13 mouse cellular contexts compared by ENCODE assay signal in genomic region chr8:109361575-109362361, GRCm38 (mm10).
DNase-seq lines count a peak whose midpoint lies in the region; ATAC-seq and TF ChIP-seq lines count a peak whose summit lies in the region.
"Had no signal": no experiment of that assay in that cellular context is flagged by ENCODE, and none has a peak within 500 bp of the region (broad histone marks: within the 10 kb centered on the region; RNA-seq: fewer than 3 reads in every experiment).

No protein-coding gene starts in this region.

- H3K27me3 ChIP-seq in forebrain, embryonic 12.5 days, result peaks cover 4% of the 10 kb centered on the region; the same call in 1 of the 2 replicates
- H3K27me3 ChIP-seq in forebrain, embryonic 15.5 days, result no peaks in the 10 kb centered on the region
- no peaks in the 10 kb centered on the region for H3K27me3 ChIP-seq in hindbrain, postnatal 0 days (ENCODE audit: insufficient read depth, low read length)
- no peaks in the 10 kb centered on the region for H3K27me3 ChIP-seq in midbrain, embryonic 15.5 days (replicated peaks)
- H3K27me3 ChIP-seq: liver, embryonic 13.5 days had no signal

- no peak overlapping the region for H3K4me3 ChIP-seq in forebrain, embryonic 12.5 days (replicated peaks)
- no peak overlapping the region for H3K4me3 ChIP-seq in forebrain, embryonic 15.5 days
- no peak overlapping the region for H3K4me3 ChIP-seq in hindbrain, postnatal 0 days (ENCODE audit: low read length)
- H3K4me3 ChIP-seq in midbrain, embryonic 15.5 days, result no peak overlapping the region
- H3K4me3 ChIP-seq: erythroblast, embryonic 14.5 days; liver, embryonic 13.5 days had no signal

- H3K27ac ChIP-seq in forebrain, embryonic 12.5 days, result peak overlapping the region; percentile 51
- H3K27ac ChIP-seq in forebrain, embryonic 15.5 days (replicated peaks), result peak overlapping the region; percentile 89
- H3K27ac ChIP-seq in hindbrain, postnatal 0 days, result peak overlapping the region; percentile 82; the same call in 1 of the 2 replicates
- peak overlapping the region; percentile 97 for H3K27ac ChIP-seq in midbrain, embryonic 15.5 days
- H3K27ac ChIP-seq: liver, embryonic 13.5 days had no signal

- ATAC-seq in forebrain, embryonic 12.5 days (ENCODE audit: low FRiP score), result no peak
- ATAC-seq in forebrain, embryonic 15.5 days (replicated peaks), result no peak
- no peak for ATAC-seq in hindbrain, postnatal 0 days
- ATAC-seq in midbrain, embryonic 15.5 days (replicated peaks), result no peak

- no peak overlapping the region for H3K9ac ChIP-seq in forebrain, embryonic 12.5 days
- no peak overlapping the region for H3K9ac ChIP-seq in forebrain, embryonic 15.5 days (replicated peaks)
- H3K9ac ChIP-seq in hindbrain, postnatal 0 days (replicated peaks; ENCODE audit: low read length), result no peak overlapping the region
- H3K9ac ChIP-seq in midbrain, embryonic 15.5 days, result no peak overlapping the region
- H3K9ac ChIP-seq: liver, embryonic 13.5 days had no signal

- no peak overlapping the region for H3K4me2 ChIP-seq in forebrain, embryonic 12.5 days
- no peak overlapping the region for H3K4me2 ChIP-seq in forebrain, embryonic 15.5 days (replicated peaks)
- no peak overlapping the region for H3K4me2 ChIP-seq in hindbrain, postnatal 0 days (ENCODE audit: low read depth, low read length)
- H3K4me2 ChIP-seq in midbrain, embryonic 15.5 days, result peak overlapping the region; percentile 56; the same call in 1 of the 2 replicates

- H3K4me1 ChIP-seq in forebrain, embryonic 12.5 days, result peaks cover 34% of the 10 kb centered on the region
- peaks cover 30% of the 10 kb centered on the region for H3K4me1 ChIP-seq in forebrain, embryonic 15.5 days
- peaks cover 6% of the 10 kb centered on the region for H3K4me1 ChIP-seq in hindbrain, postnatal 0 days (ENCODE audit: insufficient read depth, low read length)
- peaks cover 39% of the 10 kb centered on the region for H3K4me1 ChIP-seq in midbrain, embryonic 15.5 days
- H3K4me1 ChIP-seq: liver, embryonic 13.5 days had no signal

- H3K9me3 ChIP-seq in forebrain, embryonic 12.5 days, result no peaks in the 10 kb centered on the region
- no peaks in the 10 kb centered on the region for H3K9me3 ChIP-seq in forebrain, embryonic 15.5 days
- no peaks in the 10 kb centered on the region for H3K9me3 ChIP-seq in hindbrain, postnatal 0 days (ENCODE audit: low read length)
- no peaks in the 10 kb centered on the region for H3K9me3 ChIP-seq in midbrain, embryonic 15.5 days
- H3K9me3 ChIP-seq: heart, embryonic 10.5 days; liver, embryonic 13.5 days had no signal

- 92% methylated on average over 7 of the region's 7 CpGs for WGBS in forebrain, embryonic 12.5 days
- WGBS in forebrain, embryonic 15.5 days, result 83% methylated on average over 7 of the region's 7 CpGs
- 78% methylated on average over 7 of the region's 7 CpGs for WGBS in hindbrain, postnatal 0 days
- 81% methylated on average over 7 of the region's 7 CpGs for WGBS in midbrain, embryonic 15.5 days

- no peak for DNase-seq in hindbrain, postnatal 0 days (ENCODE audit: low spot score)
- no peak for DNase-seq in gastrocnemius, postnatal 10 days
- no peak for DNase-seq in heart, adult 9 months (ENCODE audit: low spot score in 2 of 2)
- no peak for DNase-seq in thymus, postnatal 0 days (ENCODE audit: low spot score)
- DNase-seq: liver, embryonic 13.5 days; lung, postnatal 10 days; right cerebral cortex, postnatal 14 days; thymus, adult 2 months had no signal

- no peaks in the 10 kb centered on the region for H3K36me3 ChIP-seq in forebrain, embryonic 12.5 days (replicated peaks)
- H3K36me3 ChIP-seq in forebrain, embryonic 15.5 days, result no peaks in the 10 kb centered on the region
- H3K36me3 ChIP-seq in hindbrain, postnatal 0 days (ENCODE audit: insufficient read depth, low read length), result no peaks in the 10 kb centered on the region
- H3K36me3 ChIP-seq in midbrain, embryonic 15.5 days (replicated peaks), result no peaks in the 10 kb centered on the region
- H3K36me3 ChIP-seq: heart, embryonic 10.5 days; liver, embryonic 13.5 days had no signal

- TF ChIP-seq CTCF in hindbrain, postnatal 0 days (IDR thresholded peaks at IDR 0.05; ENCODE audit: low read depth), result no peak
